Mouse (Mus musculus) cerebral cortex, adult 2 months (tissue): Measurements from ENCODE around the gene Emc9.

Experiments
- WGBS: fragments of 180-500 bp; shearing (Covaris S2); methylation state at CpG from one replicate; pipeline ENCODE4 v1.1.7; 2018; 5-methylcytosine and 5-hydroxymethylcytosine counted together

The Emc9 gene

GRCm38 (mm10) chr14:55584702-55585565, at the start of gene Emc9:
Gene Emc9, minus strand, starts transcription at chr14:55585302.
- 5% methylated on average over 43 of the region's 43 CpGs for WGBS

GRCm38 (mm10) chr14:55629312-55629711, 44.2 kb upstream of the Emc9 start:
- 42% methylated on average over 5 of the region's 5 CpGs for WGBS

- WGBS, result 92% methylated on average over 27 of the region's 27 CpGs
Observed at GRCm38 (mm10) chr14:55628077-55628827, 43.1 kb upstream of the Emc9 start.

- WGBS, result 49% methylated on average over 22 of the region's 22 CpGs
Observed at GRCm38 (mm10) chr14:55618486-55619195, 33.5 kb upstream of the Emc9 start.

- WGBS, result 31% methylated on average over 21 of the region's 21 CpGs
Observed at GRCm38 (mm10) chr14:55617822-55618221, 32.7 kb upstream of the Emc9 start, which contains the start of gene Rec8. Gene Rec8, plus strand, starts transcription at chr14:55618037.

- WGBS, result 79% methylated on average over 2 of the region's 2 CpGs
Observed at GRCm38 (mm10) chr14:55616844-55617243, 31.7 kb upstream of the Emc9 start.

- 74% methylated on average over 2 of the region's 2 CpGs for WGBS
Observed at GRCm38 (mm10) chr14:55615876-55616275, 30.8 kb upstream of the Emc9 start.

- 80% methylated on average over 7 of the region's 7 CpGs for WGBS
Observed at GRCm38 (mm10) chr14:55614565-55615178, 29.6 kb upstream of the Emc9 start.

GRCm38 (mm10) chr14:55613346-55613745, 28.2 kb upstream of the Emc9 start:
- 54% methylated on average over 6 of the region's 6 CpGs for WGBS

GRCm38 (mm10) chr14:55608339-55608738, 23.2 kb upstream of the Emc9 start:
- 95% methylated on average over 6 of the region's 6 CpGs for WGBS

- WGBS, result 95% methylated on average over 16 of the region's 16 CpGs
Observed at GRCm38 (mm10) chr14:55605743-55606459, 20.8 kb upstream of the Emc9 start.

GRCm38 (mm10) chr14:55604823-55605222, 19.7 kb upstream of the Emc9 start:
- 93% methylated on average over 11 of the region's 11 CpGs for WGBS

GRCm38 (mm10) chr14:55603633-55604576, 18.8 kb upstream of the Emc9 start:
- WGBS, result 19% methylated on average over 19 of the region's 19 CpGs

GRCm38 (mm10) chr14:55603271-55603632, 18.1 kb upstream of the Emc9 start, which contains the start of gene Irf9:
Gene Irf9, plus strand, starts transcription at chr14:55603571.
- WGBS, result 88% methylated on average over 7 of the region's 7 CpGs

- 96% methylated on average over 21 of the region's 21 CpGs for WGBS
Observed at GRCm38 (mm10) chr14:55598521-55599390, 13.7 kb upstream of the Emc9 start.

GRCm38 (mm10) chr14:55596036-55596690, 11.1 kb upstream of the Emc9 start:
- 68% methylated on average over 13 of the region's 13 CpGs for WGBS

GRCm38 (mm10) chr14:55592226-55592625, 7.1 kb upstream of the Emc9 start:
- 3% methylated on average over 16 of the region's 16 CpGs for WGBS

GRCm38 (mm10) chr14:55591331-55591891, 6.3 kb upstream of the Emc9 start, which contains the start of gene Rnf31:
Gene Rnf31, plus strand, starts transcription at chr14:55591708.
- under 1% methylated on average over 33 of the region's 33 CpGs for WGBS
